Mouse (Mus musculus) cerebellum, adult 11-12 months (tissue): Measurements from ENCODE around the gene Hoxc4.
A peak's percentile ranks its signal among the peaks of the same experiment; 100 is the strongest.

Experiments used
- DNase-seq: peaks from one replicate; pipeline ENCODE4 v3.0.0; 2022

The Hoxc4 gene

GRCm38 (mm10) chr15:103018636-103019035, at the start of gene Hoxc4:
Gene Hoxc4 (plus strand): TSS chr15:103018934.
- DNase-seq, result no peak

GRCm38 (mm10) chr15:102969296-102969695, 49.4 kb upstream of the Hoxc4 start:
- DNase-seq, result no peak

- no peak for DNase-seq
These were observed 48.0 kb upstream of the Hoxc4 start for GRCm38 (mm10) chr15:102970740-102971139.

- DNase-seq, result no peak
These were observed 46.5 kb upstream of the Hoxc4 start for GRCm38 (mm10) chr15:102972254-102972653.

- no peak for DNase-seq
These were observed 46.0 kb upstream of the Hoxc4 start for GRCm38 (mm10) chr15:102972753-102973152.

- no peak for DNase-seq
These were observed 43.7 kb upstream of the Hoxc4 start for GRCm38 (mm10) chr15:102975034-102975433.

- no peak for DNase-seq
These were observed 43.0 kb upstream of the Hoxc4 start for GRCm38 (mm10) chr15:102975688-102976111.

- DNase-seq, result no peak
These were observed 42.6 kb upstream of the Hoxc4 start, which contains the start of gene Hoxc9 for GRCm38 (mm10) chr15:102976171-102976570. Gene Hoxc9 (plus strand): TSS chr15:102976439.

GRCm38 (mm10) chr15:102976631-102977422, 41.9 kb upstream of the Hoxc4 start:
- DNase-seq, result no peak

- DNase-seq, result no peak
These were observed 41.2 kb upstream of the Hoxc4 start for GRCm38 (mm10) chr15:102977423-102977974.

GRCm38 (mm10) chr15:102978615-102979515, 39.9 kb upstream of the Hoxc4 start:
- DNase-seq, result no peak

- DNase-seq, result no peak
These were observed 38.8 kb upstream of the Hoxc4 start for GRCm38 (mm10) chr15:102979936-102980335.

GRCm38 (mm10) chr15:102980352-102980751, 38.4 kb upstream of the Hoxc4 start:
- no peak for DNase-seq

- DNase-seq, result no peak
These were observed 37.8 kb upstream of the Hoxc4 start for GRCm38 (mm10) chr15:102980912-102981311.

GRCm38 (mm10) chr15:102981379-102982288, 37.1 kb upstream of the Hoxc4 start:
- no peak for DNase-seq

GRCm38 (mm10) chr15:102983716-102984115, 35.0 kb upstream of the Hoxc4 start:
- no peak for DNase-seq

- no peak for DNase-seq
These were observed 34.2 kb upstream of the Hoxc4 start for GRCm38 (mm10) chr15:102984521-102984920.

GRCm38 (mm10) chr15:102984925-102985324, 33.8 kb upstream of the Hoxc4 start:
- no peak for DNase-seq

- peak; percentile 76 for DNase-seq
These were observed 31.5 kb upstream of the Hoxc4 start for GRCm38 (mm10) chr15:102987124-102987833.

- no peak for DNase-seq
These were observed 30.7 kb upstream of the Hoxc4 start for GRCm38 (mm10) chr15:102988078-102988477.
